Mouse (Mus musculus): ENCODE results near the gene Agbl5. TPM values are rescaled to one million over a fixed set of nuclear protein-coding genes. Genes with fewer than 3 reads are reported as not detected.
A peak's percentile ranks its signal among the peaks of the same experiment; 100 is the strongest.

The Agbl5 gene
- polyA plus RNA-seq (2015; fragmentation: Nextera tagmentation; extraction: Ambion mirVana), result 28.6 and 32.8 TPM in 2 replicates

GRCm38 (mm10) chr5:30888337-30889087 is at the start of gene Agbl5:
Gene Agbl5, plus strand, starts transcription at chr5:30888694.
- under 1% methylated on average over 42 of the region's 42 CpGs for WGBS
- H3K4me1 ChIP-seq, result peaks cover 22% of the 10 kb centered on the region
- ATAC-seq (ENCODE audit: insufficient number of reproducible peaks, insufficient read depth, low FRiP score, low TSS enrichment, low read depth), result peak; percentile 90
- no peaks in the 10 kb centered on the region for H3K27me3 ChIP-seq
- H3K36me3 ChIP-seq, result peaks cover 31% of the 10 kb centered on the region
- H3K4me2 ChIP-seq, result peak within 1 kb of the TSS; percentile 77
- peak within 1 kb of the TSS; percentile 78 for H3K4me3 ChIP-seq
- peak within 1 kb of the TSS; percentile 88 for H3K9ac ChIP-seq
- H3K27ac ChIP-seq, result peak within 1 kb of the TSS; percentile 99
- H3K9me3 ChIP-seq, result no peaks in the 10 kb centered on the region

- no peak for ATAC-seq (ENCODE audit: insufficient number of reproducible peaks, insufficient read depth, low FRiP score, low TSS enrichment, low read depth)
- 91% methylated on average over 2 of the region's 2 CpGs for WGBS
- Histone ChIP-seq H3K27ac (no peak overlapping the region), H3K4me2 (no peak overlapping the region), H3K36me3 (peaks cover 17% of the 10 kb centered on the region), H3K27me3 (no peaks in the 10 kb centered on the region), H3K9ac (no peak overlapping the region), H3K4me3 (no peak overlapping the region), H3K9me3 (0 out of 2 replicates have a peak, but pooled peaks cover 5% of the 10 kb centered on the region), H3K4me1 (no peaks in the 10 kb centered on the region)
These were observed 48.8 kb upstream of the Agbl5 start for GRCm38 (mm10) chr5:30839731-30840130.

- ATAC-seq (ENCODE audit: insufficient number of reproducible peaks, insufficient read depth, low FRiP score, low TSS enrichment, low read depth), result no peak
- 48% methylated on average over 3 of the region's 3 CpGs for WGBS
These were observed 46.6 kb upstream of the Agbl5 start for GRCm38 (mm10) chr5:30841896-30842295.

GRCm38 (mm10) chr5:30849891-30850555 is 38.5 kb upstream of the Agbl5 start:
- H3K36me3 ChIP-seq, result no peaks in the 10 kb centered on the region
- H3K27ac ChIP-seq, result no peak overlapping the region
- WGBS, result 66% methylated on average over 6 of the region's 6 CpGs
- H3K9me3 ChIP-seq, result no peaks in the 10 kb centered on the region
- H3K9ac ChIP-seq, result peak overlapping the region; percentile 51; the same call in 1 of the 2 replicates
- H3K4me3 ChIP-seq, result no peak overlapping the region
- H3K27me3 ChIP-seq, result no peaks in the 10 kb centered on the region
- H3K4me1 ChIP-seq, result 0 out of 2 replicates have a peak, but pooled peaks cover 6% of the 10 kb centered on the region
- ATAC-seq (ENCODE audit: insufficient number of reproducible peaks, insufficient read depth, low FRiP score, low TSS enrichment, low read depth), result no peak
- no peak overlapping the region for H3K4me2 ChIP-seq

More at GRCm38 (mm10) chr5:30841896-30842295, 46.6 kb upstream of the Agbl5 start:
- Histone ChIP-seq H3K27me3 (no peaks in the 10 kb centered on the region), H3K9ac (no peak overlapping the region), H3K4me2 (no peak overlapping the region), H3K4me3 (no peak overlapping the region), H3K36me3 (peaks cover 8% of the 10 kb centered on the region), H3K4me1 (no peaks in the 10 kb centered on the region), H3K27ac (no peak overlapping the region), H3K9me3 (0 out of 2 replicates have a peak, but pooled peaks cover 4% of the 10 kb centered on the region)

- H3K4me1 ChIP-seq, result 0 out of 2 replicates have a peak, but pooled peaks cover 6% of the 10 kb centered on the region
- no peak for ATAC-seq (ENCODE audit: insufficient number of reproducible peaks, insufficient read depth, low FRiP score, low TSS enrichment, low read depth)
- H3K4me2 ChIP-seq, result no peak overlapping the region
- H3K4me3 ChIP-seq, result no peak overlapping the region
- no peak overlapping the region for H3K27ac ChIP-seq
- H3K9ac ChIP-seq, result peak overlapping the region; percentile 51; the same call in 1 of the 2 replicates
- no peaks in the 10 kb centered on the region for H3K36me3 ChIP-seq
- no peaks in the 10 kb centered on the region for H3K27me3 ChIP-seq
- H3K9me3 ChIP-seq, result no peaks in the 10 kb centered on the region
- 69% methylated on average over 2 of the region's 2 CpGs for WGBS
These were observed 38.0 kb upstream of the Agbl5 start for GRCm38 (mm10) chr5:30850556-30850925.

GRCm38 (mm10) chr5:30853522-30853921 is 35.0 kb upstream of the Agbl5 start:
- WGBS, result 81% methylated on average over 4 of the region's 4 CpGs
- Histone ChIP-seq H3K27ac (no peak overlapping the region), H3K9me3 (no peaks in the 10 kb centered on the region), H3K4me2 (no peak overlapping the region), H3K4me1 (0 out of 2 replicates have a peak, but pooled peaks cover 6% of the 10 kb centered on the region), H3K9ac (no peak overlapping the region), H3K4me3 (no peak overlapping the region), H3K27me3 (no peaks in the 10 kb centered on the region), H3K36me3 (no peaks in the 10 kb centered on the region)
- no peak for ATAC-seq (ENCODE audit: insufficient number of reproducible peaks, insufficient read depth, low FRiP score, low TSS enrichment, low read depth)

GRCm38 (mm10) chr5:30855674-30856073 is 32.8 kb upstream of the Agbl5 start:
- H3K27me3 ChIP-seq, result no peaks in the 10 kb centered on the region
- H3K4me1 ChIP-seq, result 0 out of 2 replicates have a peak, but pooled peaks cover 2% of the 10 kb centered on the region
- H3K27ac ChIP-seq, result no peak overlapping the region
- H3K36me3 ChIP-seq, result no peaks in the 10 kb centered on the region
- no peak overlapping the region for H3K9ac ChIP-seq
- H3K4me3 ChIP-seq, result no peak overlapping the region
- no peak overlapping the region for H3K4me2 ChIP-seq
- 55% methylated on average over 3 of the region's 3 CpGs for WGBS
- H3K9me3 ChIP-seq, result no peaks in the 10 kb centered on the region
- no peak for ATAC-seq (ENCODE audit: insufficient number of reproducible peaks, insufficient read depth, low FRiP score, low TSS enrichment, low read depth)

GRCm38 (mm10) chr5:30856124-30856523 is 32.4 kb upstream of the Agbl5 start:
- no peaks in the 10 kb centered on the region for H3K4me1 ChIP-seq
- no peaks in the 10 kb centered on the region for H3K36me3 ChIP-seq
- H3K27me3 ChIP-seq, result no peaks in the 10 kb centered on the region
- no peak overlapping the region for H3K4me2 ChIP-seq
- no peak overlapping the region for H3K27ac ChIP-seq
- no peaks in the 10 kb centered on the region for H3K9me3 ChIP-seq
- H3K4me3 ChIP-seq, result no peak overlapping the region
- ATAC-seq (ENCODE audit: insufficient number of reproducible peaks, insufficient read depth, low FRiP score, low TSS enrichment, low read depth), result no peak
- WGBS, result 82% methylated on average over 2 of the region's 2 CpGs
- no peak overlapping the region for H3K9ac ChIP-seq

GRCm38 (mm10) chr5:30863852-30864251 is 24.6 kb upstream of the Agbl5 start:
- peaks cover 21% of the 10 kb centered on the region for H3K36me3 ChIP-seq
- H3K4me2 ChIP-seq, result no peak overlapping the region
- H3K27ac ChIP-seq, result no peak overlapping the region
- ATAC-seq (ENCODE audit: insufficient number of reproducible peaks, insufficient read depth, low FRiP score, low TSS enrichment, low read depth), result peak; percentile 26; the same call in 1 of the 2 replicates
- no peaks in the 10 kb centered on the region for H3K4me1 ChIP-seq
- H3K4me3 ChIP-seq, result no peak overlapping the region
- 41% methylated on average over 4 of the region's 4 CpGs for WGBS
- H3K9ac ChIP-seq, result no peak overlapping the region
- H3K9me3 ChIP-seq, result no peaks in the 10 kb centered on the region
- no peaks in the 10 kb centered on the region for H3K27me3 ChIP-seq

GRCm38 (mm10) chr5:30864322-30864721 is 24.2 kb upstream of the Agbl5 start:
- Histone ChIP-seq H3K27ac (no peak overlapping the region), H3K4me1 (no peaks in the 10 kb centered on the region), H3K4me3 (no peak overlapping the region), H3K4me2 (no peak overlapping the region), H3K9me3 (no peaks in the 10 kb centered on the region), H3K27me3 (no peaks in the 10 kb centered on the region), H3K9ac (no peak overlapping the region), H3K36me3 (peaks cover 21% of the 10 kb centered on the region)
- 43% methylated on average over 15 of the region's 15 CpGs for WGBS
- no peak for ATAC-seq (ENCODE audit: insufficient number of reproducible peaks, insufficient read depth, low FRiP score, low TSS enrichment, low read depth)

GRCm38 (mm10) chr5:30866871-30867270 is 21.6 kb upstream of the Agbl5 start:
- H3K9me3 ChIP-seq, result no peaks in the 10 kb centered on the region
- H3K9ac ChIP-seq, result no peak overlapping the region
- H3K4me1 ChIP-seq, result peaks cover 17% of the 10 kb centered on the region
- no peak overlapping the region for H3K4me3 ChIP-seq
- H3K27me3 ChIP-seq, result no peaks in the 10 kb centered on the region
- ATAC-seq (ENCODE audit: insufficient number of reproducible peaks, insufficient read depth, low FRiP score, low TSS enrichment, low read depth), result no peak
- H3K4me2 ChIP-seq, result no peak overlapping the region
- no peak overlapping the region for H3K27ac ChIP-seq
- peaks cover 30% of the 10 kb centered on the region for H3K36me3 ChIP-seq
- 84% methylated on average over 3 of the region's 3 CpGs for WGBS

Data from embryonic facial prominence, embryonic 13.5 days (tissue).